Comparison of ENCODE assay signal across 14 mouse cellular contexts in the genomic region with DNA sequence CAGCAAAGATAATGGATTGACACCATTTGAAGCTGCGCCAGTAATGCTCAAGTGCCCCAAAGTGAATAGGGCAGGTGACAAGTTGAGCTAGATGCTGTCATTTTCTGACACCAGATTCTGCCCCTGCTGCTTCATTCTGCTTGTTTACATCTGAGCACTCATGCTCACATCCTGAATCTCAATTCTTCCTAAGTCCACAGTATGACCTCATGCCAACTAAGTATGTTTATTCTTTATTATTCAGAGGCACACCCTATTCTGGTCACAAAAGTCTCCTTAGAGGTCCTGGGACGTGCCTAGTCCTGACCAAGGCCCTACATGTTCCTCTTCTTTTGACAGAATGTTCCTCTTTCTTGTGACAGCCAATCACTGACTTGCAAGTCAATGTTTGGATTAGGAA.
"Had no signal": no experiment of that assay in that cellular context is flagged by ENCODE, and none has a peak within 500 bp of the region (broad histone marks: within the 10 kb centered on the region; RNA-seq: fewer than 3 reads in every experiment).

No protein-coding gene starts in this region.

- DNase-seq: kidney, adult 8-10 months; left cerebral cortex, postnatal 4 days; right cerebral cortex, postnatal 14 days; thymus, adult 2 months; thymus, postnatal 36 days had no signal

- H3K36me3 ChIP-seq: limb, embryonic 13.5 days; liver, embryonic 15.5 days; lung, embryonic 15.5 days; midbrain, embryonic 12.5 days had no signal

- H3K27ac ChIP-seq: limb, embryonic 13.5 days; liver, embryonic 15.5 days; lung, embryonic 15.5 days; midbrain, embryonic 12.5 days had no signal

- ATAC-seq: hindbrain, embryonic 16.5 days; inflammation-experienced regulatory T-cells, adult 6 months; intestine, postnatal 0 days had no signal

- H3K9me3 ChIP-seq: limb, embryonic 13.5 days; liver, embryonic 15.5 days; lung, embryonic 15.5 days; megakaryocyte, embryonic 14.5 days; midbrain, embryonic 12.5 days had no signal

- H3K9ac ChIP-seq: limb, embryonic 13.5 days; liver, embryonic 15.5 days; lung, embryonic 15.5 days; midbrain, embryonic 12.5 days had no signal

- H3K4me1 ChIP-seq: liver, embryonic 15.5 days; lung, embryonic 15.5 days; megakaryocyte, embryonic 14.5 days; midbrain, embryonic 12.5 days had no signal

- H3K4me3 ChIP-seq: limb, embryonic 13.5 days; liver, embryonic 15.5 days; lung, embryonic 15.5 days; megakaryocyte, embryonic 14.5 days; midbrain, embryonic 12.5 days had no signal

- H3K4me2 ChIP-seq: limb, embryonic 13.5 days; liver, embryonic 11.5 days; liver, embryonic 15.5 days; lung, embryonic 15.5 days; midbrain, embryonic 12.5 days had no signal

- H3K27me3 ChIP-seq: limb, embryonic 13.5 days; liver, embryonic 15.5 days; lung, embryonic 15.5 days; megakaryocyte, embryonic 14.5 days; midbrain, embryonic 12.5 days had no signal
